Mouse (Mus musculus) adrenal gland, postnatal 10 days (tissue): Measurements from ENCODE around the gene Rxfp4. TPM values are rescaled to one million over a fixed set of nuclear protein-coding genes. Genes with fewer than 3 reads are reported as not detected.

Experiments
- DNase-seq: peaks from one replicate; pipeline ENCODE4 v3.0.0; 2021; ENCODE audit warnings: mixed read lengths
- total RNA-seq, 2 experiments: library from RNA; stranded (reverse); gene quantifications; 2 replicates each; pipeline ENCODE4 v1.2.3; 2021

Gene Rxfp4
- total RNA-seq, 2 experiments from 2014 or later, result not detected

DNA sequence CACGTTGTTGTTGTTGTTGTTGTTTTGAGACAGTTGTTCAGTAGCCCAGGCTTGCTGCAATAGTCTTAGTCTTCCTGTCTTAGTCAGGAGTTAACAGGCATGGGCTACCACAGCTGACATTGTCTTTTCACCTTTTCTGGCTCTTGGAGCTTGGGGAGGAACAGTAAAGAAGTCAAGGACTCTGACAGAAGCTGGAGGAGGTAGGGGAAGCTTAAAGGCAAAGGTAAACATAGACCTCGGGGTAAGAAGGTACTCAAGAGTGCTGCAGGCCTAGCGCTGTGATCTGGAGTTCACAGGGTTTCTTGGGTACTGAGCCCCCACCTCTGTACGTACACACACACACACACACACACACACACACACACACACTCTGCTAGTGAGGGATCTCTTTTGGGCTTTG is 24.2 kb downstream of the Rxfp4 start:
- DNase-seq, result no peak

DNA sequence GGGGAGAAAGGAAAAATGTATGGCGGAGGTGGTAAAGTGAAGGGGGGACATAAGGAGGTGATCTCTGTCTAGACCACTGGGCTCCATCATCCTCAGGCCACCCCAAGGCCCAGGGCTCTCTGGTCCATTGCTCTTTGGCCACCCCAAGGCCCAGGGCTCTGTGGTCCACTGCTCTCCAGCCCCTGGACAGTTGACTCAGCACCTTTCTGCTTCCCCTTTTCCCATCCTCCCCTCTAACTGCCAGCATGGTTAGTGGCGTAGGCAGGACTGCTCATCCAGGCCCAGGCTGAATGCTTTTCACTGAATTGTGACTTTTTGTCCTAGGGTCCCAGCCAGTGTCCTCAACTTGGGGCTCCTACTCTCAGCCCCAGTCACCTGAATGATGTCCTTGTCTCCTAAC is 25.4 kb downstream of the Rxfp4 start:
- DNase-seq, result no peak

DNA sequence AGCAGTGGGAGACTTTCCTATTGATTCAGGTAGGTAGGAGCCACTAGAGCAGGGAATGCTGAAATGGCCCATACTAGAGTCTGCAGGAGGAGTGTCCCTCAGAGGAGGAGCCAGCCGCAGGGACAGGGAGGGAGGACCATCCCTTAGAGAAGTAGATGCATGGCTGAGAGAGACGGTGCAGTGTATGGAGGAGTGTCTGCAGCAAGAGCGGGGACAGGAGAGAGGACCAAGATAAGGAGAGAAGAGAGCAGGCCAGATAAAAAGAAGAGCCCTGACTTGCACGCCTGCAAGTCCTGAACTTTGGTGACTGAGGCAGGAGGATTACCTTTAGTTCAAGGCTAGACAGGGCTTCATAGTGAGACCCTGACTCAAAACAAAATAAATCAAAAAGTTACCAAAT is 25.8 kb downstream of the Rxfp4 start:
- DNase-seq, result no peak

DNA sequence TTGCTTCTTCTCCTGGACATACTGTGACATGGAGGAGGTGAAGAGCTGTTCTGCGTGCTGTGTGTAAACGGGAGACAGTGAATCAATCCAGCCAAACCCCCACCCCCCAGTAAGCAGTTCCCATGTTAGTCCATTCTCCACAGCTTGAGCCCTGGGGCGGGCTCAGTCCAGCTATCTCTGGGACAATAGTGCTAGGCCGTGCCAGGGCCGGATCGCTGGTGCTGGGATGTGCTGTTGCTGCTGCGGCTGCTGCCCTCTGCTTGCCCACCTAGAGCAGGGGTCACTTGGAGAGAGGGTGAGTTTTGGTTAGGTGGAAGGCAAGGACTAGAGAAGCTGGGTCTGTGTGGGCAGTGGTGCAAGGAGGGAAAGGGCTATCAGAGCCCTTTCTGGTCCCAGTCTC is 26.6 kb downstream of the Rxfp4 start:
- no peak for DNase-seq

DNA sequence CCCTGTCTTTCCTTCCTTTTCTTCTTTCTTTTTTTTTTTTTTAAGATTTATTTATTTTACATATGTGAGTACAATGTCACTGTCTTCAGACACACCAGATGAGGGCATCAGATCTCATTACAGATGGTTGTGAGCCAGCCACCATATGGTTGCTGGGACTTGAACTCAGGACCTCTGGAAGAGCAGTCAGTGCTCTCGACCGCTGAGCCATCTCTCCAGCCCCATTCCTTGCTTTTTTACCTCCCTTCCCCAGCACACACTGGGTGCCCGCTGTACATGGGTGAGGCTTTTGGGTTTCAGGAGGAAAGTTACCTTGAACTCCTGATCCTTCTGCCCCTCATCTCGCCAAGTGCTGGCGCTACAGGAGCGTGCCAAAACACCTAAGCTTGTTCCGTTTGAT is 27.4 kb downstream of the Rxfp4 start:
- DNase-seq, result no peak

DNA sequence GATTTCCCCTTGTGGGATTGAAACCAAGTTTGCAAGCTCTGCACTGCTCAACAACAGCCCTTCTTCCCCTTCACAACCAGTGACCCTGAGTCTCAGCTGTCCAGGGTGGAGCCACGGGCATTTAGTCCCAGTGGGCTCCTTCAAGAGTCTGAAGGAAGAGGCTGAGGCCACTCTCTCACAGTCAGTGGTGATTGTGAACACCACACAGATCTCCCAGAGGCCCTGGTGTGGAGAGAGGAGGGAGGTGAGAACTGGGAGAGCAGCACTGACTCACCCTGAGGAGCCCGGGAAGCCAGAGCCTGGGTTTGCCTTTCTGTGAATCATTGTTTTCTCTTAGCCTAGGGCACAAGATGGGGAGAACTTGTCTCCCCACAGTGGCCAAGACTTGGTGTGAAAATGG is 28.0 kb downstream of the Rxfp4 start:
- DNase-seq, result no peak

DNA sequence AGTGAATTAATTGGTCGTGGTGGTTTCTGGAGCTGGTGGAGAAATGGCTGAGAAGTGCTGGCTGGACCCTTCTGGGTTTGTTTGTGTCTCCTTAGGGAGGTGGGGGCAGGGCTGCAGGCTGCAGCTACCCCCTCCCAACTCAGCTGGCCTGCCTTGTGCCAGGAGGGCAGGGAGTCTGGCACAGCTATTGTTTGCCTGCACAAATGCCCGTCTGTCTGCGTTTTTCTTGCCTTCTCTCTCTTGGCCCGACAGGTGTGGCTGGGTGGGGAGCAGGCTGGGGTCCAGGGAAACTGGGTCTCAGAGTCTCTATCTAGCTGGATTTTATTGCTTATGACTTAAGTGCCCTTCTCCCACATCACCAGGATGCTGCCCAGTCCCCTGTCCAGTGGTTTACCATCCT is 28.6 kb downstream of the Rxfp4 start:
- no peak for DNase-seq

DNA sequence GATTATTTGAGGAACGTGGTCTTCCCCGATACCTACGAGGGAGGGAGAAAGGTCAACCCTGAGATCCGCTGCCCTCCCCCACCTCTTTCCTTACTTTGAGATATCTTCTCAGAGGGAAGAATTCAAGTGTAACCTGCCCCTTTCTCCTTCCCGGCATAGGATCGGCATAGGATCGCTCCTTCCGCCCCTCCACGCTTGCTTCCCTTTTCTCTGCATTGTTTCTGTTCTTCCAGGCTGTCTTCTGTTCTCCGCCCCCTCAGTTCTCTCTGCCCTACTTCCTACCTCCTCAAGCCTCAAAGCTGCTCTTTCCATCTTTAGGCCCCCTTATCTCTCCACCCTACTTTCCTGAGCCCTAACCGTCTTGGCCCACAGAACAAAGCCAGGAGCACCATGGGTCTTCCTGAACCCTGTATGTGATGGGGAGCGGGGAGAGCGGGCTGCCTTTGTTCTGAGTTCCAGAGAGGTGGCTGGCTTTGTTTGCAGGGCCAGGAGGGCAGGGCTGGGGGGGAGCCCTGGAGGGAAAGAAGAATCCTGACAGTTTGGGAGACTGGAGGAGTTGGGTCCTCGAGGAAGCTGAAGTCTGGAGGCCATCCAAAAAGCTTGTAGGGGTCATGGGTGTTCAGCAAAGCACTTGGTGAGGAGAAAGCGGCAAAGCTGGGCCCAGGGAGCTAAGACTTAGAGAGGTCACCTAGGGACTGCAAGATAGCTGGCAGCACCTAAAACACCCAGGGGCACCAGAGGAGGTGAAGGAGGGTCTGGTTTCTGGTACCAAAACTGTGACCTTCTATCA is 29.4 kb downstream of the Rxfp4 start:
- peak; percentile 31 for DNase-seq

DNA sequence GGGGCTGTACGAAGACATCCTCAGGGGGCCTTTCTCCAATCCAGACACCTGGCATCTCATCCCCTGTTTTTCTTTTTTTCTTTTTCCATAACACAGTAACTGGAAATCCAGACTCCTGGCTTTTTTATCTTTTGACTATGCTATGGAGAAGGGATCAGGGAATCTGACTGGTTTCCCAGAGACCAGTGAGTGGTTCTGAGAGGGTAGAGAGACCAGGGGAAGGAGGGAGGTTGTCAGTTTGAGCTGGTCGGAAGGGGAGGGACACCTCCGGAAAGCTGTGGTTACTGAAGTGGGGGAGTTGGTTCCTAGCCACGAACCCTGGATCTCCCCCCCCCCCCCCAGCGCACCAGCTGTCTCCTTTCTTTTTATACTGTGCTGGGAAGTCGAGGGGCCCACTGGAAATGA is 30.0 kb downstream of the Rxfp4 start:
- DNase-seq, result peak; percentile 37

DNA sequence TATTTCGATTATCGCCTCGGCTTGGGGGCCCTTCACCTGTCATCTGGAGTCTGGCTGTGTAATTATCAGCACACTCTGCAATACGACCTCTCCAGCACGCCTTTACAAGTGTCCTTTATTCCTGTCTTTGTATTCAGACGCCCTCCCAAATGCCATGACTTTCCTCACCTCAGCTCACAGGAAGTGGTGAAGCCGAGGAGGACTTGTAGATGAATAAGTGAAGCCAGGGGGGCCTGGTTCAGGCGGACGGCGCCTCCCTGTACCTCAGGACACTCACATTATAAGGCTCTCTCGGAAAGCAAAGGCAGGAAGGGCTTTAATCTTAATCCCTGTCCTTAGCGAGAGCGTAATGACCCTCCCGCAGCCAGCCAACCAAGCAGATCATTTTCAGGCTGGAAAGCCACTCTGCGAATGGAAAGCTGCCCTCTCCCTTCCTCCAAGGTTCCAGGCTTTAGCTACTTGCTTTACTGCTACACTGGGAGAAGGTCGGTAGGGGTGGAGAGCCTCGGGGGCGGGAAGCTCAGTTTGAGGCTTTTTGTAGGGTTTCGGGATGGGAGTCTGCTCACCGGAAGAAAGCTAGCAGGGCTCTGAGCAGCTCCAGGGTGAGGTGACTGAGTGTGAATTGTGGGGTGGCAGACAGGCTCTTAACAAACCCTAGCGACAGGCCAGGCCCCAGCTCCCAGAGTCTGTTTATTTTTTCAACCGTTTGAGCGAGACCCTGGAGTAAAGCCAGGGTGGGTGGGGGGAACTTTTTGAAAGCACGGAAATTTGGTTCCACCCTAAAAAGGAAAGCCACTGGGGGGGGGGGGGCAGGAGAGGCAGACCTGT is 30.6 kb downstream of the Rxfp4 start:
- DNase-seq, result peak; percentile 46

DNA sequence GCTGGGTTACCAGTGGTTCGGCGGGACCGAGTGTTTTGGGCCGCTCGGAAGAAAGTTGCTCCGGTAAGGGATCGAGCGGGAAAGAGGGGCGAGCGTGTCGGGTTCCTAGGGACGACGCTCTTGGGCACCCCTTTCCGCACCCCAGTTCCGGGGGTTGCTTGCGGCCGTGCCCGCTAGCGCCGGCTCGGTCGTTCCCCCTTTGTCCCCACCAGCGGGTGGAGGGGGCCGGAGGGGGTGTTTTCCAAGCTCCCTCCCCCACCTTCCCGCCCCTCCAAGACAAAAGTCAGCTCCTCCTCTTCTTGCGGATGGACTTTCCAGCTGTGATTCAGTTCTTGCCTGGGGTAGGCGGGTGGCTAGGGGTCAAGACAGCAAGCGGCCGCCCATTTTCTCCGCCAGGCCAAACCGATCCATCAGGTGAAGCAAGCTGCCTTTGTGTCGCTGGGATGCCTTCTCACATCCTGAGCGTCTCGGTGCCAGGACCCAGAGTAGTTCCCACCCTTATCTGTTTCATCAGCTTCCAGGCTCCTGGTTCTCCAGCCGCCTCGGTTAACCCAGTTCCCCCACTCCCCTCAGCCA is 31.3 kb downstream of the Rxfp4 start:
- peak; percentile 74 for DNase-seq

DNA sequence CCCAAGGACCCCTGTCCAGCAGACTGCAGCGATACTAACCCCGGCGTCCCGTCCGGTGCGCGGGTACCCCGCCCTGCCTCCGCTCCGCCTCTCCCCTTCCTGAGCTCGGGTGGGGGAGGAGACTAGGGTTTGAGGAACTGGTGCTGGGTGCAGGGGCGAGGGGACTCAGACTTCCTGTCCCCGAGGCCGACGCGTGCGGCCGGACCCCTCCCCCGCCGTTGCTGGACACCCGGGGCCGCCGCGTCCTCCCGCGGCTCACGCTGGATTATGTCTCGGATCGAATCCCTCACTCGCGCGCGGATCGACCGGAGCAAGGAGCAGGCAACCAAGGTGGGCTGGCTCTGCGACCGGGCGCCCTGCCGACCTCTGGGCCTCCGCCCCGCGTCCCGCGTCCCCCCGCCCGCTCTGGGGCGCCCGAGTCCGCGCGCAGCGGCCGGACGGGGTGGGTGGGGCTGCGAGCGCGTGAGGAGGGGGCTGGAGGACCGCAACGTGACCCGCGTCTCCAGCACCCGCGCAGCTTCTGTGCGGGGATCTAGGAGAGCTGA is 31.9 kb downstream of the Rxfp4 start:
- DNase-seq, result peak; percentile 82

DNA sequence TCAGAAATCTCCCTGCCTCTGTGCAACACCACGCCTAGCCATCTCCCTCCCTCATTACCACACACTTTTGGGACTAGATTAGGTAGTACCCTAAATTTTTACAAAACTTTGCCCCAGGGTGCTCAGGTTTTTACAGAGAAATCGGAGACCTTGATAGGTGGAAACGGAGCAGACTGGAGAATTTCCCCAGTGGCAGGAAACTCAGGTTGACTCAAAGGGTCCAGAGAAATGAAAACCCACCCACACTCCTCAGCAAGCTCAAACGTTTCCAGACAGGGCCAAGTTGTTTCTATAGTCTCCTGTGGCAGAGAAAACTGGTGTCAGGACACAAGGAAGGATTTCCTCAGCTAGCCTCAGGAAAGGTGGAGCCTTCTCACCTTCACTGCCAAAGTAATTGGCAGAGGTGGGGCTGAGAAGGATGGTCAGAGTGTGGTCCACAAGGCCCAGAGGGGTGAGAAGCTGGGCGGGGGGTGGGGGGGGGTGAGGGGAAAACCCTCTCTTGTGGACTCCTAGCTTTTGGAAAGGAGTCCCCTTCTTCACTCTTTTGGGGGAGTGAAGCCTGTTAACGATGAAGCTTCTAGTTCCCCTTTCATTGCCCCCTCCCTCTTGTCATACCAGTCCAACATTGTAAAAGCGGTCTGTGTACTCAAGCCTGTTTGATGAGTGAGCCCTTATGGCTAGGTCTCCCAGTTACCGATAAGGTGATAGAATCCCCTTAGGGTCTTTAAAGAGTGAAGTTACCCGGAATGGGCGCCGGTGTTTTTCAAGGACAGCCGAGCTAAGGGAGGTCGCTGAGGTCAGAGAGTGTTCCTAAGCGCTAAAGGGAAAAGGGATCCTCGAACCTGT is 32.6 kb downstream of the Rxfp4 start:
- no peak for DNase-seq

DNA sequence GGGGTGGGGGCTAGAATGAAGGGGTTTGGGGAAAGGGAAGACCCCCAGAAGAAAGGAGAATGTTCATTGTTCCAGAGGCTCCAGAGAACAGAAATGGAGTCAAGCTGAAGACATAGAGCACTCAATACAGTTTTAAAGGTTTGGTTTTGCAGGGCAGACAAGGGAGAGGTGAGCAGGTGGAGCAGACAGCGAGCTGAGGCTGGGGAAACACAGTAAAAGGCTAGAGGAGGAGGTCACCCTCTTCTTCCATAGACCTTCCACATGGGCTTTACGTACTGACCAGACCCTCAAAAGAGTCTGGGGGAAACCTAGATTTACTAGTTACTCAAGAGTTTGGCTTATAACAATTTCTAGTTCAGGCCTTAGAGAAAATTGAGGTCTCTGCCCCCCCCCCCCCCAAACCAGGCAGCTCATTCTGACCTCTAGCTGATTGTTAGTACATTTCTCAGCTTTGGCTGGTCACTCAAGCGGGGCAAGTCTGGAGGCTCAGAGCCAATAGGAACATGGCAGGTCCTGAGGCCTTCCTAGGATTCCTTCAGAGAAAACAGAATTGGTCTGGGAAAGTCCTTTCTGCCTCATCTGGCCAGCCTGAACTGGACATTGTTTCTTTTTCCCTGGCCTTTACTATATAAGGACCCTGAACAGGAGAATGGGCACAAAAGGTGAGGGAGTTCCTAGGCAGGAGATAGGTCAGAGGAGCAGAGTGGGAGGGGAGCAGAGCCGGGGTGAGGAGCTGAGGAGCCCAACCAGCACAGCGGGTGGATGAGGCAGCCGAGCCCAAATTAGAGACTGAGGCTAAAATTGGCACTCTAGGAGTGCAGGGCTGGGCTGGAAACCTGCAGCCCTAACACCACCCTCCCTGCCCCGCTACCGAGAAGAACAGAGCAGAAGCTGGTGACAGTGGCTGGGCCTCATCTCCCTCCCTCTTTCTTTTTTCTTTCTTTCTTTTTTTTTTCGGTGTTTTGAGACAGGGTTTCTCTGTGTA is 33.5 kb downstream of the Rxfp4 start:
- no peak for DNase-seq

DNA sequence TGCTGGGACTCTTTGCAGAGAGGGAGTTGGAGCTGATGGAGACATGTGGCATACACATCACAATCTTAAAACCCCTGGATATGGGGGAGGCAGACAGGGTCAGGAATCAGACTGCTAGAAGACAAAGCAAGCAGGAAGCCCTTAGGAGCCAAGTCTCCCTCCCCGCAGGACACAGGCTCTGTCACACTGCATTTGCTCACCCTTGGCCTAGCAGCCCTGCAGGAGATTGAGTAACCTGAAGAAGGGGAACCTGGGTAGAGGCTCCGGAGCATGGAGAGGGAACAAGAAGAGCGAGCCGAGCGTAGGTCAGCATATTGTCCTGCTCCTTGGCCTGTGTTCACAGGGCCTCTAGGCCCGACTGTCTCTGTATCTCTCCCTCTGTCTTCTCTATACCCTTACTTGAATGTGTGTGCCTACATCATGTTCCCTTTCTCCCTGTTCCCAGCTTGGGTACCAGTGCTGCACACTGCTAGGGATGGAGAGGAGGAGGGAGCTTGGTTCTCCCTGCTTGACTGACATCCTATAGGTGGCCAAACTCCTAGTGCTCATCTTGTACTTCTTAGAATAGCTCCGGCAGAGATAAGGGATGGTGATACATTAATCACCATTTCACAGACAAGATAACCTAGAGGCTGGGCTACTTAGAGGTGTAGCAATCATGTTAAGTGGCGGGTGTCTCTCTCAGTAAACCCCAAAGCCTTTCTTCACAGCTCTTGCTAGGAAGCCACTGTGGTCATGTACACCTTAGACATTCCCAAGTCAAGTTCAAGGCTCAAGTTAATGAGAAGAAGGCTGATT is 34.7 kb downstream of the Rxfp4 start:
- no peak for DNase-seq

DNA sequence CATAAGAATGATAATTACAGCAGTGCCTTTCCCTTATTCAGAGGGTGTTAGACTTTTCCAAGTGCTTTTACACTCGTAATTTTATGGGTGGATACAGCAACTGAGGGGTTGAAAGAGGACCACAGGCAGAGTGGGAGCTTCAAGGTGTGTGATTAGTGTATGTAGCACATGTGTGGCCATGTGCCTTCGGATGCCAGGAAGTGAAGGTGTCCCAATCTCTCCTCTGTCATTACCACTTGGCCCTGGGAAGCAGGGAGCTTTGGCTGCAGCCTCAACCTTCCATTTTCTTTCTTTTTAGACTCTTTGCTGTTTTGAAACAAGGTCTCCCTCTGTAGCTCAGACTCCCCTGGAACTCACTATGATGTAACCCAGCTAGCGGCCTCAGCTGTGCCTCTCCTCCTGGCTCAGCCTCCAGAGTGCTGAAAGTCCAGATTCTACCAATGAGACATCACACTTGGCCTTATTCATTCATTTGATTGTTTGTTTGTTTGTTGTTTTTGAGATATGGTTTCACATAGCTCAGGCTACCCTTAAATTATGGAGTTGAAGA is 35.9 kb downstream of the Rxfp4 start:
- no peak for DNase-seq

DNA sequence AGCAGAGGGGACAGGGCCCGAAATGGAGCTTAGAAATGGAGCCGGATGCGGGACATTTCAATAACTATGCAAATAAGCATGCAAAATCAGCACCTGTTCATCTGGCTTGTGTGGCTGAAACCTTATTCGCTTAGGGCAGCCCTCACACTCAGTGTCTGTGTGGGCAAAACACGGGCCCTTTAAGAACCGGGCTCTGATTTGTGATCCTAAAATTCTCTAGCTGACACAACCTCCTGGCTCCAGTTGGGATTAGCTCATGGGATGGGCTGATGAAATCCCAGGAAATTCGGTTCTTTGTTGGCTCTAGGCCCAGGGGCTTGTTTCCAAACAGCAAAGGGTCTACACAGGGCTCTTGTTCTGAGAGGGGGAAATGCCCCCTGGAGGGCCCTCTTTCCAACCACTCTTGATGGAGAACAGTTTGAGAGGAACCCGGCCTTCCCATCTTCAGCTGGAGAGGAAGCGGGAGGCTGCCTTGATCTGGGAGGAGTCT is 37.0 kb downstream of the Rxfp4 start:
- no peak for DNase-seq

DNA sequence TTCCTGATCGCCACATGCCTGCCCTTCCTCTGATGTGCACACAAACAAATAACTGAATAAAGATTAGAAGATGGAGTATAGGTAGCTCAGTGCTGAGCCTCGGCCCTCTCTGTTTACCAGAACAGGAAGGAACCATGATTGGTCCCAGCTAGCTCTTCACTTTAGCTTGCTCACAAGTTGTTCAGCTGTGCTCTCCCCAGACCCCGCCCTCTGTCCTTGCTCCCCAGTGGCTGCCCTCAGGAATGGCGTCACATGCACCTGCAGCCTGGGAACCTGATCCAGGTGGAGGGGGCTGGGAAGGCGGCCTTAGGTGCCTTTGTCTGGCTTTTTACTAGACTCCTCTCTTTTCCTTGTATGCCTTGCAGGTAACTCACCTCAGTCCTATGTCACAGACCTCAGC is 37.8 kb downstream of the Rxfp4 start:
- no peak for DNase-seq

DNA sequence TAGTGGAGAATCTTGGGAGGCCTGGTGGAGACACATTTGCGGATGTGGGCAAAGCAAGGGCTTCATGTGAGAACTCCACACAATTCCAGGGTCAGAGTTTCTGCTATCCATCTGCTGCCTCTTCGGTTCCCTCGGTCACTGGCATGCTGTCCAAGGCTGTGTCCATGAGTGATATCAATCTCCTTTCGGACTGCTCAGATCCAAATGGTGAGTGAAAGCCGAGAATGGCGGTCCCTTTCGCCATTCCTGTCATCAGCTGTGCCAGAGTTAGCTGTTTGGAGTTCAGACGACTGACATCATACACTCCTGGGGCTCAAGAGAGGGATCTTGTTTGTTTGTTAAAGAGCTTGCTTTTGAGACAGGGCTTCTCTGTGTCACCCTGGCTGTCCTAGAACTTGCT is 38.5 kb downstream of the Rxfp4 start:
- no peak for DNase-seq
